Mouse (Mus musculus) kidney, postnatal 14 days (tissue): ENCODE measurements around the gene Ahsa1.
"Not testable (repeated sequence)": the region's sequence is repeated elsewhere in the genome, so short reads cannot be mapped to it uniquely, and the experiment has no call there.

Experiments used
- DNase-seq: peaks from one replicate; pipeline ENCODE4 v3.0.0; 2022; ENCODE audit warnings: mixed read lengths

Gene Ahsa1

DNA sequence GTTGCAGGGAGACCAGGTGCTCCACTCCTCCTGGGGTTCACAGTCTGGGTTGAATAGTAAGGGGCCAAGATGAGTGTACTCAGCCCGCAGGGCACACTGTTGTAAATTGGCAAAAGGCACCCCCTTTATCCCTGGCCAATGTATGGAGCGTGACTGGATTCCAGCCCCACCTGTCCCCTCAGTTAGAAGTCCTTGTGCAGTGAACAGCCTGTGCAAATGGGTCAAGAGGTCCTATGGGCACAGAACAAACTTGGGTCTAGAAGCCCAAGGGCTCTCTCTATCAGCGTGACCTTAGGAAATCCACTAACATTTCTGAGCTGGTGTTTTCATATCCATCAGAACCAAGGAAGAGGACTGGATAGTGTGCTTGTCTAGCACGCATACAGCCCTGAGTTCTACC is 16.5 kb downstream of the Ahsa1 start:
- no peak for DNase-seq

DNA sequence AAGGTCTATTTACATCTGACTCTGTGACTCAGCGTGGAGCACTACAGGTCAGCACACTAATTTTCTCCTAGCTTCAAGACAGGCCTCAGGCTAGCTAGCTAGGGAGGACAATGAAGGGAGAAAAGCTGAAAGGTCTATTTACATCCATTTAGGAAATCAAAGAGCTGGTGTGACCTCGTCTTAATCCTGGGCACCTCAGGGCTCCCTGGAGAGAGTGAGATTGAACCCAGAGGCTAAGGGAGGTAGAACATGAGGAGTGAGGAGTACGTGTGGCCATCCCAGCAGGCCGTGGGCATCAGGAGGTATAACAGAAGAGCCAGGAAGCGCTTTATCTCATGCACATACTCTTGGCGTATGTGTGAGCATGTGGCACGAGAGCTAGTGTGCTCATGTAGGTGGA is 17.4 kb downstream of the Ahsa1 start:
- no peak for DNase-seq

DNA sequence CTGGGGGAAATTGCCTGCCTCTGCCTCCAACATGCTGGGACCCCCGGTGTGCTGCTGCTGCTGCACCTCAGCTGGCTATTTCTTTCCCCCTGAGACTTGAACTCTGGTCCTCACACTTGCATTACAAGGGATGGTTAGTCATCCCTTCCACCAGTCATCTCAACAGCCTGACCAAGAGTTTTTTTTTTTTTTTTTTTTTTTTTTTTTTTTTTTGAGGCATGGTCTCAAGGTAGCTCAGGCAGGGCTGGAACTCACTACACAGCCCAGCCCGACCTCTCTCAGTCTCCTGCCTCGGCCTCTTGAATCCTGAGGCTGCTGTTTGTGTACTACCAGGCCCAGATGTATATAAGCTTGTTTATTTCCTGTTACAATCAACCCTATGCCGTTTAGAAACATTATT is 18.0 kb downstream of the Ahsa1 start:
- DNase-seq = no peak

DNA sequence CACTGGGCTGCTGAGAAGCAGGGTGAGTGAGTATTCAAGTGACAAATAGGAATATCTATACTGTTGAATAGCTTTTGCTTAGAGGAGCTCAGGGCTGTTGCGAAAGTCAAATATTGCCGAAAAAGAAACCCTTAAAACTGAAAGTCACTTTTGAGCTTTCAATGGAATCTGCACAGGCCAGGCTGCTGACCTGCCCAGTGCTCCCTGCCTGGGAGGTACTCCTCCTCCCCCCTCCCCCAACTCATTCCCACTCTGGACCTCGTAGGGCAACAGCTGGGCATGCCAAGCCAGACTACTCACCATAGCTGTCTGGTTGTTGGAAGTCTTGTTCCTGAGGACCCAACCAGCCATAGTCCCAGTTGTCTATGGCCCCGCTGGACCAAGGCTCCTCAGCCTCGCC is 18.4 kb downstream of the Ahsa1 start:
- DNase-seq = no peak

DNA sequence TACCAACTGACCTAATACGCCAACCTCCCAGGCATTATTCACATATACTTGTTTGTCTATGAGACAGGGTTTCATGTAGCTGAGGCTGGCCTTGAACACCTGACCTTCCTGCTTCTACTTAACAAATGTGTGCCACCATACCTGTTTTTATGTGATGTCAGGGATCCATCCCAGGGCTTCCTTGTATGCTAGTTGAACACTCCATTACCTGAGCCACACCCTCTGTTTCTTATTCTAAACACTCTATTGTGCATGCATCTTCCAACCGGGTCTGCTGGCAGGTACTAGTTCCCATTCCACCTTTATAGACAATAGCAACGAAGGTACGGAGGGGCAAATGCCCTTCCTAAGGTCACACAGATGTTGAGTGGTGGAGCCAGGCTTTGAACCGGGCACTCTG is 22.8 kb downstream of the Ahsa1 start:
- no peak for DNase-seq

DNA sequence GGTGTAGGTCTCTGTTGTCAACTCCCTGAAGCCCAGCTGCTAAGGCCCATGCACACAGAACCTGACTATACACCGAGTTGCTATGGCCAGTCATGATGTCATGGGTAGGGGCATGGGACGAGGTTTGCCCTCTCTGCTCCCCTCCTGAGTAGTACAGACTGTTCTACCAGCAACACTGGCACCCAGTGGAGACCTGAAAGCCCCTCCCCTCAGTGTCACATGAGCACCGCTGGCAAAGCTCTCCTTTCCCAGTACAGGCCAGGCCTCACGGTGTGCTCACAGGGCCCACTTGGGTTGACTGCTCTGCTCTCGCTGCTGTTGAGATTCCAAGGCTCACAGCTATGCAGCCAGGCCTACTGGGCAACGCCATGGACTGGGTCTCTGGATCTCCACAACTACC is 27.7 kb downstream of the Ahsa1 start:
- DNase-seq = no peak

DNA sequence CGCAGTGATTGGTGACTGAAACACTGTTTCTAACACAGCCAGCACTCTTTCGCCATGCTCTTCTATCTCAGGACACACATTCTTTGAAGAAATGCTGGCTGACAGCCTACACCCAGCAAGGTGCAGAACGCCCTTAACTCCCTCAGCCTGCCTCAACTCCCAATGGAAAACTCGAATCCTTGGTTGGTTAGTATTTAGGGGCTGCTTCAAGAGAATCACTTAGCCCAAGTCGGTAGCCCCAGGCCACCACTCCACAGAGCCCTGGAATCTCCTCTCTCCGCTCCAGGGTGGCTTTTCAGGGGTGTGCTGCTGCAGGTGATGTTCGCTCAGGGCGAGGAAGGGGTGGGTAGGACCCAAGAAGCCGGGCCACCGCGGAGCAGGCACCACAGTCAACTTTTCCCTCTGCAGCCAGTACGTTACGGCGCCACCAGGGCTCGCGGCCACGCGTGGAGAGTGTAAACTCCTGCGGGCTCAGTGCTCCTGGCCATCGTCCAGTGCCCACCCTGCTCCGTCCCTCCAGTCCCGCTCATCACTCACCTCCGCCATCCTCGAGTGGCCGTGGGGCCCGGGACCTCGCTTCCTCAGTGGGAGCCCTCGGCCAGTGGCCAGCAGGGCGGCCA is 32.9 kb downstream of the Ahsa1 start:
- DNase-seq = no peak

DNA sequence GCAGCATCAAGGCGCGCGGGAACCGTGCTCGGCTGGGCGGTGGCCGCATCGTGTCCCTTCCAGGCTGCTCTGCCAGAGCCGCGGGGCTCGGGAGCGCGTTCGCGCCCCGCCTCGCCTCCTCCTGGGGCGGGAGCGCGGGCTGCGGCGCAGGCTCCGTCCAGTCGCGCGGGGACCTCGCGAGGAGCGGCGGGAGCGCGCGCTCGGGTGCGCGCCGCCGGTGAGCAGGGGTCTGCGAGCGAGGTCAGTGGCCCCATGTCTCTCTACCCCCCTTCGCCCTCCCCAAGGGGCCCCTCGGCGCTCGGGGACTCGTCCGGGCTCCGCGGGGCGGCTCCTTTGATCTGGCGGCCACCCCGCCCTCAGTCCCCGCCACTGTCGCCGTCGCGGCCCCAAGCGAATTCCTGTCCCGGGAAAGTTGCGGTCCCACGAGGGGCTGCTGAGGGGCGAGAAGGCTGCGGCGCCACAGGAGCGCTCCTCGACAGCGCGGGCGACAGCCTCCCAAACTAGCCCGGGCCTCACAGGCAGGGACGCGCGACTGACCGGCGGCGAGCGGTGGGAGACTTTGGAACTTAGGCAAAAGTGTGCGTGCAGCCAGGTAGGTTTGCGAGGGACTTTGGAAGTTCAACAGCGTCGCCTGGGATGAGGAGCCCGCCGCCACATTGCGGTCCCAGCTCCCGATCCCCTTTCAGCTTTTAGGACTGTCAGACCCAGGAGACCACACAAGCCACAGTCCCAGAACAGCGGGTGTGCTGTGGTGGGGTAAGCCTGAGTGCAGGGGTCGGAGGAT is 33.6 kb downstream of the Ahsa1 start, which contains the start of gene Ism2:
Gene Ism2 (minus strand): TSS at position 49 of the 784 bp plus-strand sequence.
- DNase-seq = peak; percentile 48

DNA sequence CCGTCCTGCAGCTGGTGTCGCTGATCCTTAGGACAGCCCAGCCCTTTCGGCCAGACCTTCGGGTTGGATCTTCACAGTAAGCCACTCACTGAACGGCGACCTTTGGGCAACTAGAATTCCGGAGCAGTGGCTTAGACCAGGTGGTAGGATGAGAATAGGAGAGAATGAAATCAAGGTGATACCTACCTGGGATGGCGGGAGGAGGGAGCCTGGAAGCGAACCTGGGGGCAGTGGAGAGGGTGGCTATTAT is 34.1 kb downstream of the Ahsa1 start:
- no peak for DNase-seq

DNA sequence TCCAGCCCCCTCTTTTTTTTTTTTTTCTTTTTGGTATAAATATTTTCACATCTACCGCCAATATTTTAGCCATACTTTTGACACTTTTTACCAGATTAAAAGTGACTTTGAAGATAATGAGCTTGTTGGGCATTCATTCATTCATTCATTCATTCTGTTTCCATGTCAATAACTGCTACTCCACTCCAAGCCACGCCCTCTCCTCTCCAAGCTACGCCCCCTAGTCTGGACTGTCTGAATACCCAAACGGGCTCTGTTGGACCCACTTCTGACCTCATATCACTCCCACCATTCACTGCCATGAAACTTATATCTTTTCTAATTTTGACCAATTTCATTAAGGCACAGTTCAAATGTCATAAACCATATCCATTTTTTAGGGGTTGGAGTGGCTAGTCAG is 34.9 kb downstream of the Ahsa1 start:
- DNase-seq = no peak

DNA sequence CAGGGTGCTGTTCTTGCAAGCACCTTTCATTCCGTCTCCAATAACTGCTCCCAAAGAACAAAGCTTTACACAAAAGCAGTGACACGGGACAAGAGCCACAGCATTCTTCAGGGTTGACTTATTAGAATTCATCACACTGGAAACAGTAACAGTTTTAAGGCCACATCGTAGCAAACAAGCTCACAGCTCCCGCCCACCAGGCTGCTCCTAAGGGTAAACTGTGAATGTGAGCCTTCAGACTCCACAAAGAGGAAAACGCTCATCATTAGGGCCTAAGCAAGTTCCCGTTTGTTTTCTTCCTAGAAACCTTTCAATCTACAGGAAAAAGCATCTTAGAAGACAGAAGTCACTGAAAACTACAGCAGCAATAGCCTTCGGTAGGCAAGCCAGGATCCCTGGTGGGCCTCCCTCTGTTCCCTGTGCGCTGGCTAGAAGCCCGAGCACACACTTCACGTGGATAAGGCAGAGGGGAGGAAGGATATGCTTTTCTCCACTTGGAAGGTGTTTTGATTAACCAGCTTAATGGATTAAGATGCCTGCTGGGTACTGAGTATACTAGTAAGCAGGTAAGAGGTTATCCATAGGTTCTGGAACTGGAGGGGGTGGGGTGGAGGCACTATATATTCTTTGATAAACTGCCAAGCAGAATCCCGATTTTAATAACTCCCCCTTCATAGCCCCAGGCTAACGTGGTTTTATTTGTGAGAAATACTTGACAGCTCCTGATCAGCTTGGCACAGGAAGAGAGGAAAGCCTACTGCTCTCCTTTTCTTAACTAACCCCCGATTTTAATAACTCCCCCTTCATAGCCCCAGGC is 39.7 kb downstream of the Ahsa1 start:
- DNase-seq = no peak

DNA sequence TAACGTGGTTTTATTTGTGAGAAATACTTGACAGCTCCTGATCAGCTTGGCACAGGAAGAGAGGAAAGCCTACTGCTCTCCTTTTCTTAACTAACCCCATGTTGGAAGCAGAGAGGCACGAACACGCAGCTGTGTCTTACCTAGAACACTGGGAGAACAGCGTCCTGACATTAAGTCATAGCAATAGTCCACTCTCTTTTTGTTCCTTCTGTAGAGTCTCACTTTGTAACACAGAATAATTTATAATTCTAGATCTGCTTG is 40.2 kb downstream of the Ahsa1 start:
- not testable (repeated sequence) for DNase-seq

DNA sequence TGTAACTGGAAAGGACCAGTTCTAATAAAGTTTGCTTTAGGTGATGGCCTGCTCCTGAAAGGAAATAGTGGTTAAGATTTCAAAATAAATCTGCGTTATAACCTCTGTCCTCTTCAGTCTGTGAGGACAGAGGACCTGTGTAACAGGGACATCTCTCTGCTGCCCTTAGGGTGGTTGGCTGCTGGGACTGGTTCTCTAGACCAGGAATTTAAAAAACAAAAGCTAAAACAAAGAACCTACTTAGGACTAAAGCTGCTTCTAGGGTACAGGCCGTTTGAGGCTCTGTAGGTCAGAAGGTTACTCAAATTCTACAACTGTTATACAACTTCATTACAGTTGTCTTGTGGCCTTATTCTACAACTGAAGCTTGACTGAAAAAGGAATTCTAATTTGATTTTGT is 46.8 kb downstream of the Ahsa1 start:
- no peak for DNase-seq

DNA sequence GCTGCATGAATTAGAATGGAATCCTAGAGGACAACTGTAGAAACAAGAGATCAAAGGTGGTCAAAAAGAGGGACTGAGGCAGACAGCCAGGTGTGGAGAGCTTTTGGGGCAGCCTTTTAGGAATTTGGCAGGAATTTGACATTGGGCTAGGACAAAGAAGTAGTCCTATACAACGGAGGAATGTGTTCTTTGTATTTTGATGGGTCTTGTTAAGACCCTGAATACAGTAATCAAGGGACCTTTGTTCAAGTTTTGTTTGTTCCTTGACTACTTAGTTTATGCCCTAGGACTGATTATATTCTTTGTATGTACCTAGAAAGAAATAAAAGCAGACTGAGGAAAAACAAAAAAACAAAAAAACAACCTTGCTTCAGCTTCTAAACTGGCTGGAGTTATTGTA is 51.7 kb downstream of the Ahsa1 start:
- no peak for DNase-seq

DNA sequence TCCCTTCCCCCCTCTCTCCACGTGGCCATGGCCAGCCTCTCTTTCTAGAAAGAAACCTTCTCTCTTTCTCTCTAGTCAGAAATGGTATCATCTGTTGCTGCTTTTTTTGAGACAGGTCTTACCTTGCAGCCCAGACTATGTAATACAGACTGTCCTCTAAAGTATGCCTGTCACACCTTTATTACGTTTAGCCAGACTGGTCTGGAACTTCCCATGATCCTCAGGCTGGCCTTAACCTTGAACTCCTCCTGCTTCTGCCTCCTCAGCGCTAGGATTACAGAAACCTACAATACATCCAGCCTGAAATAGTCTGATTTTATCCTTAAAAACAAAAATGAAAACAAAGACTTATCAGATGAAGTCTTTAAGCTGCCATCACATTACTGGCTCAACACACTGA is 53.0 kb downstream of the Ahsa1 start:
- no peak for DNase-seq
